Mouse (Mus musculus): ENCODE results near the gene Sephs1.

Gene Sephs1

GRCm38 (mm10) chr2:4881350-4882248 lies at the start of gene Sephs1:
Sephs1 (plus strand) TSS chr2:4881564.
- DNase-seq (ENCODE audit: low spot score): peak; percentile 81

- DNase-seq (ENCODE audit: low spot score): no peak
Observed at GRCm38 (mm10) chr2:4832166-4832565, 49.2 kb upstream of the Sephs1 start.

- no peak for DNase-seq (ENCODE audit: low spot score)
Observed at GRCm38 (mm10) chr2:4849449-4849848, 31.9 kb upstream of the Sephs1 start.

GRCm38 (mm10) chr2:4857186-4857585 lies 24.2 kb upstream of the Sephs1 start:
- DNase-seq (ENCODE audit: low spot score): no peak

GRCm38 (mm10) chr2:4858161-4858560 lies 23.2 kb upstream of the Sephs1 start:
- no peak for DNase-seq (ENCODE audit: low spot score)

GRCm38 (mm10) chr2:4864008-4864816 lies 17.2 kb upstream of the Sephs1 start:
- DNase-seq (ENCODE audit: low spot score): peak; percentile 76

GRCm38 (mm10) chr2:4864817-4865296 lies 16.5 kb upstream of the Sephs1 start:
- no peak for DNase-seq (ENCODE audit: low spot score)

- no peak for DNase-seq (ENCODE audit: low spot score)
Observed at GRCm38 (mm10) chr2:4868028-4868725, 13.2 kb upstream of the Sephs1 start.

- DNase-seq (ENCODE audit: low spot score): no peak
Observed at GRCm38 (mm10) chr2:4872740-4873139, 8.6 kb upstream of the Sephs1 start.

GRCm38 (mm10) chr2:4873331-4873730 lies 8.0 kb upstream of the Sephs1 start:
- DNase-seq (ENCODE audit: low spot score): no peak

GRCm38 (mm10) chr2:4875090-4875489 lies 6.3 kb upstream of the Sephs1 start:
- no peak for DNase-seq (ENCODE audit: low spot score)

- DNase-seq (ENCODE audit: low spot score): no peak
Observed at GRCm38 (mm10) chr2:4876131-4876530, 5.2 kb upstream of the Sephs1 start.

- DNase-seq (ENCODE audit: low spot score): peak; percentile 21
Observed at GRCm38 (mm10) chr2:4880737-4881349, 521 bp upstream of the Sephs1 start.

GRCm38 (mm10) chr2:4882249-4882791 lies 956 bp downstream of the Sephs1 start:
- DNase-seq (ENCODE audit: low spot score): peak; percentile 67

- no peak for DNase-seq (ENCODE audit: low spot score)
Observed at GRCm38 (mm10) chr2:4883009-4883704, 1.8 kb downstream of the Sephs1 start.

- DNase-seq (ENCODE audit: low spot score): no peak
Observed at GRCm38 (mm10) chr2:4886896-4887295, 5.5 kb downstream of the Sephs1 start.

GRCm38 (mm10) chr2:4895598-4895997 lies 14.2 kb downstream of the Sephs1 start:
- DNase-seq (ENCODE audit: low spot score): no peak

- no peak for DNase-seq (ENCODE audit: low spot score)
Observed at GRCm38 (mm10) chr2:4896970-4897369, 15.6 kb downstream of the Sephs1 start.

- DNase-seq (ENCODE audit: low spot score): no peak
Observed at GRCm38 (mm10) chr2:4900624-4901023, 19.3 kb downstream of the Sephs1 start.

GRCm38 (mm10) chr2:4902346-4902745 lies 21.0 kb downstream of the Sephs1 start:
- no peak for DNase-seq (ENCODE audit: low spot score)

- DNase-seq (ENCODE audit: low spot score): no peak
Observed at GRCm38 (mm10) chr2:4907120-4907519, 25.8 kb downstream of the Sephs1 start.

Data from layer of hippocampus, adult 11-12 months (tissue).